Mouse (Mus musculus): ENCODE measurements around the gene Flvcr2. TPM values are rescaled to one million over a fixed set of nuclear protein-coding genes. Genes with fewer than 3 reads are reported as not detected.

Gene Flvcr2
- total and polyA plus RNA-seq, 3 experiments, result 0.07 TPM; not detected in 2

- Histone ChIP-seq H3K9ac (ENCODE audit: control insufficient read depth, low read depth, low read length, poor library complexity, severe bottlenecking) (no peak overlapping the region), H3K4me3 (ENCODE audit: control insufficient read depth in 1 of 2, insufficient read depth in 1 of 2, low read depth in 2 of 2, low read length in 2 of 2) (no peak overlapping the region), H3K79me2 (ENCODE audit: control insufficient read depth, insufficient read depth, low read length, poor library complexity) (no peaks in the 10 kb centered on the region), H3K36me3 (ENCODE audit: control insufficient read depth in 1 of 2, insufficient read depth in 2 of 2, low read length in 2 of 2) (no peaks in the 10 kb centered on the region), H3K27me3 (ENCODE audit: control insufficient read depth in 1 of 2, insufficient read depth in 2 of 2, low read length in 2 of 2) (peaks cover 2 to 3% of the 10 kb centered on the region in 2 experiments; a peak in 3 of 4 replicates), H3K27ac (ENCODE audit: control insufficient read depth, low read depth, low read length) (no peak overlapping the region), H3K9me3 (replicated peaks; ENCODE audit: insufficient read depth, low read length) (no peaks in the 10 kb centered on the region), H3K4me1 (ENCODE audit: control insufficient read depth in 1 of 2, insufficient read depth in 2 of 2, low read length in 2 of 2) (no peaks in the 10 kb centered on the region)
- DNase-seq (ENCODE audit: low read depth, low spot score), result no peak
- no peak for TF ChIP-seq GATA1 (IDR thresholded peaks at IDR 0.05; ENCODE audit: low read depth, low read length)
- no peak for TF ChIP-seq RAD21 (IDR thresholded peaks at IDR 0.05; ENCODE audit: low read depth, low read length)
- no peak for TF ChIP-seq RCOR1 (IDR thresholded peaks at IDR 0.05; ENCODE audit: low read depth, low read length)
- TF ChIP-seq NRF1 (IDR thresholded peaks at IDR 0.05; ENCODE audit: insufficient read depth, low read depth, low read length, poor library complexity, severe bottlenecking), result no peak
- no peak for TF ChIP-seq SIN3A (IDR thresholded peaks at IDR 0.05; ENCODE audit: low read length)
- TF ChIP-seq USF1 (IDR thresholded peaks at IDR 0.05; ENCODE audit: low read depth, low read length), result no peak
- TF ChIP-seq MYB (IDR thresholded peaks at IDR 0.05; ENCODE audit: low read depth, low read length), result no peak
- no peak for TF ChIP-seq ZKSCAN1 (IDR thresholded peaks at IDR 0.05; ENCODE audit: low read depth, low read length)
- no peak for TF ChIP-seq TBP (IDR thresholded peaks at IDR 0.05; ENCODE audit: low read depth, low read length)
- no peak for TF ChIP-seq POLR2AphosphoS5 (IDR thresholded peaks at IDR 0.05; ENCODE audit: borderline replicate concordance, low read depth, low read length)
- TF ChIP-seq GABPA (IDR thresholded peaks at IDR 0.05; ENCODE audit: low read depth, low read length), result no peak
- no peak for TF ChIP-seq POLR2A (IDR thresholded peaks at IDR 0.05; ENCODE audit: control insufficient read depth in 1 of 2, insufficient read depth in 1 of 2, low read depth in 1 of 2, low read length in 2 of 2, poor library complexity in 1 of 2)
- TF ChIP-seq CHD1 (IDR thresholded peaks at IDR 0.05; ENCODE audit: low read depth, low read length), result no peak
- no peak for TF ChIP-seq MAZ (IDR thresholded peaks at IDR 0.05; ENCODE audit: low read depth, low read length)
Observed at GRCm38 (mm10) chr12:85766287-85766686, 19.9 kb downstream of the Flvcr2 start.

- no peak for TF ChIP-seq RCOR1 (IDR thresholded peaks at IDR 0.05; ENCODE audit: low read depth, low read length)
- no peak for TF ChIP-seq GATA1 (IDR thresholded peaks at IDR 0.05; ENCODE audit: low read depth, low read length)
- no peak for TF ChIP-seq USF2 (IDR thresholded peaks at IDR 0.05; ENCODE audit: borderline replicate concordance in 1 of 2, insufficient read depth in 1 of 2, low read depth in 1 of 2, low read length in 2 of 2)
- no peak for TF ChIP-seq CHD1 (IDR thresholded peaks at IDR 0.05; ENCODE audit: low read depth, low read length)
- no peak for TF ChIP-seq ZNF384 (IDR thresholded peaks at IDR 0.05; ENCODE audit: low read depth, low read length)
- TF ChIP-seq POLR2AphosphoS2 (IDR thresholded peaks at IDR 0.05; ENCODE audit: low read length), result no peak
- no peak for TF ChIP-seq EP300 (IDR thresholded peaks at IDR 0.05; ENCODE audit: low read depth in 1 of 2, low read length in 2 of 2)
- no peak for TF ChIP-seq RAD21 (IDR thresholded peaks at IDR 0.05; ENCODE audit: low read depth, low read length)
- no peak for TF ChIP-seq NRF1 (IDR thresholded peaks at IDR 0.05; ENCODE audit: insufficient read depth, low read depth, low read length, poor library complexity, severe bottlenecking)
- H3K79me2 ChIP-seq (ENCODE audit: control insufficient read depth, insufficient read depth, low read length, poor library complexity), result no peaks in the 10 kb centered on the region
- H3K4me3 ChIP-seq (ENCODE audit: control insufficient read depth in 1 of 2, insufficient read depth in 1 of 2, low read depth in 2 of 2, low read length in 2 of 2), result no peak overlapping the region
- H3K9me3 ChIP-seq (replicated peaks; ENCODE audit: insufficient read depth, low read length), result no peaks in the 10 kb centered on the region
- H3K4me1 ChIP-seq (ENCODE audit: control insufficient read depth in 1 of 2, insufficient read depth in 2 of 2, low read length in 2 of 2), result no peaks in the 10 kb centered on the region
- peaks cover 5 to 8% of the 10 kb centered on the region in 2 experiments for H3K27me3 ChIP-seq (ENCODE audit: control insufficient read depth in 1 of 2, insufficient read depth in 2 of 2, low read length in 2 of 2)
- DNase-seq (ENCODE audit: low read depth, low spot score), result no peak
- H3K36me3 ChIP-seq (ENCODE audit: control insufficient read depth in 1 of 2, insufficient read depth in 2 of 2, low read length in 2 of 2), result no peaks in the 10 kb centered on the region
- no peak overlapping the region for H3K27ac ChIP-seq (ENCODE audit: control insufficient read depth, low read depth, low read length)
- no peak overlapping the region for H3K9ac ChIP-seq (ENCODE audit: control insufficient read depth, low read depth, low read length, poor library complexity, severe bottlenecking)
Observed at GRCm38 (mm10) chr12:85767750-85768149, 21.4 kb downstream of the Flvcr2 start.

Data from MEL (cell line).